Mouse (Mus musculus): ENCODE data around the gene Hpse2. TPM values are rescaled to one million over a fixed set of nuclear protein-coding genes. Genes with fewer than 3 reads are reported as not detected.

Gene Hpse2
- total RNA-seq, 2 experiments from 2014 or later = 0.75 to 1.0 TPM

DNA sequence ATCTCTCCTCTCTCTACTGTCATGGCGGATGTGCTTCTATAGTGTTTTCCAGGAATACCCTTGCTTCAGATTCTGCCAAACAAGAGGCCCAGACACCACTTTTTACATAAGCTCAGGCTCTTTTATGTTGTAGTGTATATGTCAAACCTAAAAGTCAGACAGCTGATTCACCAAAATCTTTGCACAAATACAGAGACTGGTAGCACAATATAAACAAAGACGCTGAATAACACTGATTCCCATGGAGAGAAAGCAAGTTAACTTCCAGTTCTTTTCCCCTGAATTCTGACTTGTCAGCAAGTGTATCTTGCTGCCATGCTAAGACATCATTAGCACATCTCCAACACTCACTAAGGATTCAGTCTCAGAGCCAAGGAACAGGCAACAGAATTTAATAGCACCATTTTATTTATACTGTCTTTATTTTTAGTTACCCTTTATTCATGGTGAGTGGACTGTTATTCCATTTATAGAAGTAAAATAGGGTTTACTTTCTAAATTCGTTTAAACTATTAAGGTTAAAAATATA lies 212.7 kb downstream of the Hpse2 start:
- DNase-seq (ENCODE audit: low spot score in 2 of 2) = no peak

DNA sequence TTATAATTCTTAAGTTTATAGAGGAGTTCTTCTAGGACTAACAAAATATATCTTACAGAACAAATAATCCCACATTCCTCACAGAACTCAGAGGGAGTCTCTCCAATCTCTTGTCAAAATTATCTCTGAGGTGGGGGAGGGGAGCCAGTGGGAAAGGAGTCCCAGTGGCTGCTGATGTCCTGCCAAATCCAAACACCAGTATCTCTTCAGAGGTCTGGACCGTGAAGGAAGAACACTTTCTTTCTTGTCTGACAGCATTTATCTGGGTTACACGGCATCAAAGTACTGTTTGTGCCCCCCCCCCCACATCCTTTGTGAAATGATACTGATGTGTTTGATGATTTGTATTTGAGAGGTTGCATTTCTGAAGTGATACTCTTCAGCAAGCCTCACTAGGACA lies 213.3 kb downstream of the Hpse2 start:
- DNase-seq (ENCODE audit: low spot score in 2 of 2) = no peak

DNA sequence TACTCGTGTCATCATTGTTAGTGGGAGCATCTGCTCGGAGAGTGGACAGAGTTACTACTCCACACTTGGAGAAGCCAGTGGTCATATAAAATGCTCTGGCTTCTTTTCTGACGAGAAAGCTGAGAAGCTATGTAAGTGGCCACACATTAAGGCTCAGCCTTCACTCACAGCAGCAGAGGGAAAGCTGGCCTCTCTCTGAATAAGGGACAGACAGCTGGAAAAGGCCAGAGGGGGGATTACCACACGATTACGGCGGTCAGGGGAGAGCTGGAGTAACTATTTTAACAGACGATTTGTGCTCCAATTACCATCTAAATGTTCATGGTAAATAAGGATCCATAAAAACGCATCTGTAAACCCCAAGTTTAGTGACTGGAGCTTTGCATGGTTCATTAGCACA lies 232.1 kb downstream of the Hpse2 start:
- DNase-seq (ENCODE audit: low spot score in 2 of 2) = no peak

DNA sequence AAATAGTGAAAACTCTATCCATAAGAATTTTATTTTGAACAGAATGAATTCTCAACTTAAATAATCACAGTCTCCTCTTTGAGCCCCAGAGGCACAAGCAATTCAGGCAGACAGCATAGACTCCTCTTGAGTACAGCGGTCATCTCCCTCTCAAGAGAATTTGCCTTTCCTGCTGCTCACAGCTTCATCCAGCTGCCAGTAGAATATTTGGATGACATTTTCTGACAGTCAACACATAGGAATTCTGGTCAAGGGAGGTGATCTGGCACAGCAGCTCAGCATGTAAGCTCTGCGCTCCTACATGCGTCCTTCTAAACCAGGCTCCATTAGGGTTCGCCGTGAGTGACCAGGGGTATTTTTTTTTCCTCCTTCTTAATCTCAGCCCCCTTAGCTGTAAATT lies 232.6 kb downstream of the Hpse2 start:
- no peak for DNase-seq (ENCODE audit: low spot score in 2 of 2)

DNA sequence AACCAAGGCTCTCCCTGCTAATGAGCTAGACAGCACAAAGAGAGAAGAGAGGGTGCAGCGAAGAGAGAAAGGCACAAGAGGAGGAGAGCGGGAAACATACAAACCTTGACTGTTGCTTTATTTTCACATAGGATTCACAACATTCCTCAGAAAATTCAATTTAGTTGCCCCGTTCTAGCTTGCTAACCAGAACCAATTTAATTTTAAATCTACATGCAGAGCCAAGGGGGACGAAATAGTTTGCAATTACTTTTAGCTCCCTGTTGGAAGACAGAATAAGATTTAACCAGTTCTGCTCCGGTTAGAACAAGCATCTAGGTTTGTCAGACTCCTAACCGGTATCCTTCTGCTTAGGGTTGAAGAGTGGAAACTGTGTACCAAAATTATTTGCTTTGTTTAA lies 240.3 kb downstream of the Hpse2 start:
- DNase-seq (ENCODE audit: low spot score in 2 of 2) = no peak

DNA sequence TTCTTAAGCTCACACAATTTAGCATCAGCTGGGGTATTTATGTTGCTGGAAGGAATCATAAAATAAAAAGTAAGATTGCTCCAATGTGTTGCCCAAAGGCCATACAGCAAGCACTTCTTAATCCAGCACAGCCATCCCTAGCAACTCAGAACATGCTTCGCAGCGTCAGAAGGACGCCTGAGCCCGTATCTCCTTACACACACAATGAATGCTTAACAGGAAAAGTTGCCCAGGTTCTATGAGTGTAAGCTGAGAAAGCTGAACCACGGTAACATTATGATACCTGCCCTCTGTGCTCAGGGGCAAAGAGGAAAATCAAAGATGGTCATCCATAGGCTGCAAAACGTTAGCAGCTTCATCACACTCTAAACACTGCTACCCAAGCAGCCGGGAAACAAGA lies 241.3 kb downstream of the Hpse2 start:
- DNase-seq (ENCODE audit: low spot score in 2 of 2) = no peak

DNA sequence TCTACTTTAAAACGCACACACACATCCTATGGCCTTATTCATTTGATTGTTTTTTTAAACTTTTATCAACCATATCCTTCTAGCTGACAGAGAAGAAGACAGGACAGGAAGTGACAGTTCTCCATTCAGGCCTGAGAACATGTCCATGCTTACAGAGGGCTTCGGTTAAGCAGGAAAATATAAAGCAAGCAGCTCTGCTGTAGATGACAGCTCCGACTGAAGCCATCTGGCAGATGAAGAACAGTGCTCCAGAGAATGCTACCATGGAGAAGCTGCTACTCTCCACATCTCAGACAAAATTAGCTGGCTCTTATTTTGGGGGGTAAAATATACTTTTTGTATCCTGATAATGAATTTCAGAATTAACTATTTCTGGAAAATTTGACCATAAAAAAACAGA lies 246.5 kb downstream of the Hpse2 start:
- no peak for DNase-seq (ENCODE audit: low spot score in 2 of 2)

DNA sequence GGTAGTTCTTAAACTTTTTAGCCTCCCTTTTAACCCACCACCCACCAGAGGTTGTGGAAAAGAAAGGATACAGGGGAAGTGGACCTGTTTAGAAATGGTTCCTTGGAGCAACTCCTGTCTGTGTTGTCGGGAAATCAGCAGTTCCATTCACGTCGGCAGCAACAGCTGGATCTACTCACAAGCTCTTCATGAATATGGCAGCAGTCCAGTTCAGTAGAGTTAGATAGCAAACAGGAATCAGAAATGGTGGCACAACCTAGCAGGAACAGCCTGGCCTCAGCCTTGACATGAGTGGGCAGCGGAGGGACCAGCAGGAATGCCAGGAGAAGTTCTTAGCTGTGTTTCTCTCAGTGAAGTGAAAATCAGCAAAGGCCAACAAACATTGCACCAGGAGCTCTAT lies 278.4 kb downstream of the Hpse2 start:
- no peak for DNase-seq (ENCODE audit: low spot score in 2 of 2)

DNA sequence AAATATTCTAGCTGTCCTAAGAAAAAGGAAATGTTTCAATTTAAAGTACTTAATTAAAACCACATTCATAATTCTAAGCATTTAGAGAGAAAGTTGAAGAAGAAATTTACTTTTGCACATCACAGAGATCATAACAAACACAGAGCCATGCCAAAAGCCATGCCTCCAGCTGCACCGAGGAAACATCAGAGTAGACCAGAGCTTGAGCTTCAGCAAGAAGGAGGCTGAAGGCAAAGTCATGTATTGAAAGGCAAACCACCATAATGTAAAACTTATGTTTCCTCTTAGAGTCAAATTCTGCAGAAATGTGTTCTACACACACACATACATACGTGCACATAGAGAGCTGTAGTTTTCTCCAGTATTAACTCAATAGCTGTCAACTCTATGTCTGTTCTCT lies 291.2 kb downstream of the Hpse2 start:
- DNase-seq (ENCODE audit: low spot score in 2 of 2) = no peak

DNA sequence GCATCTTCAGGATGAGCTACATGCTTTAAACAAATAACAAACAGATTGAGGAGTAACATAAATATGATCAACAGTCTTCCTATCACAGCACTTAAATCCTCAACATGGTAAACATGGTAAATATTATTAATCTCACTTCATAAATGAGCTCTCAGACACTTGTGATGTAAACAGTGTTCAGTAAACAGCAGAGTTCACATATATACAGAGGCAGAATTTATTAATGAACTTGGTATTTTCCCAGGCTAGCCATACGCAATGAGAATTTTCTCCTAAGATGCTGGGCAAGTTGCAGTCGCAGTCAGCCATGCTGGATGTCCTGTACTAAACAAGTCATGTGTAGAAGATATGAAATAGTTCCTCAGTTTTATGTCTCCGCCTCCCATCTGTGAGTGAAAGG lies 300.9 kb downstream of the Hpse2 start:
- DNase-seq (ENCODE audit: low spot score in 2 of 2) = no peak

DNA sequence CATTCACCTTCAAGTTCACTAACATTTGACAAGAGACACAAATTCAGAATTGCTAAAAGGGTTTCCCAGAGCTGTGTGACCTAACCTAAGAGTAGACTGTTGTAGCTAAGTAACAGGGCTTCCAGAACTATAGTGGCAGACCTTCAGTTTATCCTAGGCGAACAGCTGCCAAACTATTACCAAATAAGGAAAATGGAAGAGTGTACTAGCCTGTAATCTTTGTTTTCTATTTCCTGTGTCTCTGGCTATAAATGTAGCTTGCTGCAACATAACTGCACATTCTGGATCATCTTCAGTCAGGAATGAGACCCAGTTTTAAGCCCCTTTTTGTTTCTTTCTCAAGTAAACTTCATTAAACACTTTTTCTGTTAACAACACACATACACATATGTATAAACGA lies 324.0 kb downstream of the Hpse2 start:
- DNase-seq (ENCODE audit: low spot score in 2 of 2) = no peak

DNA sequence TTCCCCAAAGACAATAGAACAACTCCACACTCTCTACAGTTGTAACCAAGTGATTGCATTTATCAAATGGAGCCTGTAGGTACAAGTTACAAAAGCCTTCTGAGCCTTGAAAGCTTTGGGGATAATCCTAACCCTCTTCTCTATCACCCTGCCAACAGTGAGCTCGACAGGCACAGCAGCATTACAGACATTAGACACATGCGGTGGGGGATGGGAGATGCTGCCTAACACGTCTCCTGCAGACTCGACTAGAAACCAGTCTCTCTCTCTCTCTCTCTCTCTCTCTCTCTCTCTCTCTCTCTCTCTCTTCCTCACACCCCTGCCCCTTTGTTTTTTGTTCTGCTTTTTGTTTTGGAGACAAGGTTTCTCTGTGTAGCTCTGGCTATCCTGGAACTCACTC lies 343.6 kb downstream of the Hpse2 start:
- no peak for DNase-seq (ENCODE audit: low spot score in 2 of 2)

DNA sequence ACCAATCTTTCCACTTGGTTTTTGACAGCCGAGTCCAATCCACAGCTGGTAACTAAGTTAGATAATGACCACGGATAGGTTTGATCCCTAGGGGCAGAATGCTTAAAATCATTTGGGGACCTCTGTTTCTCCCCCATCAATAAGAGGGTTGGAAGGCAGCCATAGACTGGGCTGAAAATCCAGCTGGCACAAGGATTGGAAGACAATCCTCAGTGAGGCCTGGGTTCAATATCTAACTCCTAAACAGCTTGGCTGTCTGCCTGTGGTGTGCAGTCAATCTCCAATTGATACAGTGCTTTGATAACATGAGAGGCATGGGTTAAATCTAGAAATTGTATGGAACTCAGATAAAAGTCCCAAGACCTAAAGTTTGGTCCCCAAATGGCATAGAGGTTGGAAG lies 345.4 kb downstream of the Hpse2 start:
- no peak for DNase-seq (ENCODE audit: low spot score in 2 of 2)

DNA sequence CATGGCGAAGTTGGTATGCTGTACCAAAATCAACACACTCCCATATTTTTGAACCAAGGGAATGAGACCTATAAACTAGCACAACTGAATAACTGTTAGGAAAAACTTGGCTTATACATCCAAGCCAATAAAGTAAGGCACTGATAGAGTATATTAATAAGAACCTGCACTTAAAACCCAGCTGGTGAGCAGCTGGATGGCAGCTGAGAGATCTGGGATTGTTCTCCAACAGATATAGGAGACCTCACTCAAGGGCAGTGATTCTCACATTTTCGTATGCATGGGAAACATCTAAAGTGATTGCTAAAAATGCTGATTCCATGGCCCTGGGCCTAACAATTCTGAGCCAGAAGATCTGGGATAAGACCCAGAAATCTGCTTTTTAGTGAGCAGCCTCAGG lies 345.9 kb downstream of the Hpse2 start:
- DNase-seq (ENCODE audit: low spot score in 2 of 2) = no peak

DNA sequence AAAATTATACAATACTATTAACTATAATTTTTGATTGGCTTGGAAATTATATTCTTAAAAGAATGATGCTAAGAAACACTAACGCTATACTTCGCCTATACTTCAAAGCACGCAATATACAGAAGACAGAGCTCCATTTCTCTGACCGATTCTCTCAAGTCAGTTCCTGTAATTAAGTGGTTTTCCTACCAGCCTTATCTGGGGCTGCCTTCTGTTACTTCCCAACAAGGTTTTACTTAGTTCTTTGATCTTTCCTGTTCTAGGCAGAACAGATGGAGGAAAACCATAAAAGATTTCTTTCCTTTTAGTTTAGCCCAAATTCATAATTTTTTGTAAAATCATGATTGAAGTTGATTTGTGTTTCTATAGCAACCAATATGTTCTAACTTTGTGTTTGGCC lies 351.8 kb downstream of the Hpse2 start:
- DNase-seq (ENCODE audit: low spot score in 2 of 2) = no peak

DNA sequence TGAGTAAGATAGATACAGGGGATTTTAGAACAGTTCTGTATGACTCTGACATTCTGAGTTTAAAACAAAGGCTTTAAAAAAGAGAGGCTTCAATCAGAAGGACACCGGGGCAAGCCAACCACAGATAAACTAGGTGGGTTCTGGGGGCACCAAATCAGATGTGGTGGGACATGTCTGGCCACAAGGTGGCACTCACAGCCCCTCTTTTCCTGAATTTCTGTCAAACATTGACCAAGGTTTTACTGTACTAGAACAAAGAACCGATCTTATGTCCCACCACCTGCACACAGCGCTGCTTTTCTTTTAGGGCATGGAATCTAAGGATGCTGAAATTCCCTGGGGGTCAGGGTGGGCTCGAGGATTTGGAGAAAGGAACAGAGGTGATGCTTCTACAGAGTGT lies 360.9 kb downstream of the Hpse2 start:
- DNase-seq (ENCODE audit: low spot score in 2 of 2) = peak; percentile 69 to 70

DNA sequence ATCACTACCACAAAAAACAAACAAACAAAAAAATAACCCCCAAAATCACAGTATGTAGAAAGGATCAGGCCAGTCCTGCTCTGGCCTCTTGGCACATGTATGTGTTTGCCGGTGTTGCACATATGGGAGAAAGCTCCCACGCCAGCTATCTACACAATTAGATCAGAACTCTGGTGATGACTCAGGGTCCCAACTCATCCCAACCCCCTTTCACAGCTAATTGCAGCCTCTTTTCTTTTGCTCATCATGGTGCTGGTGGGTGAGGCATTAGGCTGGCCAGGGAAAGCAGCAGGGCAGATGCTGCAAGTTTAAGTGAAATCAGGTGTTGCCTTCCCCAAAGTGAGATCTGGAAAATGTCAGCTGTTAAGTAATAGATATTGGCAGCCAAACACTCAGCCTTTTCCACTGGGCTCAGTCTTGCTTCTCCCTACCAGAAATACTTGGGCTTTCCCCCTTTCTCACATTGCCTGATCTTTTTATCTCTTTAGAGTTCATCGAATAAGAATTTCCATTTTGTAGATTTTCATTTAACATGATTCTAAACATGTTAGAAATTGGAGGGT lies 365.5 kb downstream of the Hpse2 start:
- no peak for DNase-seq (ENCODE audit: low spot score in 2 of 2)

DNA sequence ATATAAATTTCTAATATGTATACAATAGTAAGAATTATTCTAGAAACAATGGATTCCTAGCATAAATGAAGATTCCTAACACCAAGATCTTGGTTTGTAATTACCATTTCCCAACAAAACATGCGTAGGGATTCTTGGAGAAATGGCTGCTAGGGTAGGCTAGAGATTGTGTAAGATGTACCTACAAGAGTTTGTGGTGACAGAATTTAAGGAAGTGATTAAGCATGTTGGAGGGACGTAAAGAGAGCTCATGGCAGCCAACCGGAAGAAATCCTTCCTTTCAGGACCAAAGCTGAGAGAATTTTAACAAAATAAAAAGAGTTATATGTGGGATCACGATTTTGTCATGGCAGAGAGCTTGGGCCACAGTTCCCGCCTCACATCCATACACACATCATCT lies 369.4 kb downstream of the Hpse2 start:
- DNase-seq (ENCODE audit: low spot score in 2 of 2) = no peak

DNA sequence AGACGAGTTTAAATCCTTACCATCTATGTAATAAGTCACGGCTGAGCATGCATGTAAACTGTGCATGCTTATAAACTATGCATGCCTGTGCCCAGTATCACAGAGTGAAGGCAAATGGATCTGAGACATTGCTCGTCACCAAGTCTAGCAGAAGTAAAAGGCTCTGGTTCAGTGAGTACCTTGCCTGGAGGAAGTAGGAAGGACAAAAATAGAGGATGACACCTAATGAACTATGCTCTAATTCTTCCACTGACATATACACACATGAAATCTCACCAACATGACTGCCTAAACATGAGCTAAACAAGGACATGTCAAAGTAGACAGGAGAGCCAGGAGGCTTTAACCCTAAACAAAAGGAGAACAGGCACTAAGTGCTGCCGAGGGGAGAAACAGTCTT lies 391.7 kb downstream of the Hpse2 start:
- DNase-seq (ENCODE audit: low spot score in 2 of 2) = no peak

DNA sequence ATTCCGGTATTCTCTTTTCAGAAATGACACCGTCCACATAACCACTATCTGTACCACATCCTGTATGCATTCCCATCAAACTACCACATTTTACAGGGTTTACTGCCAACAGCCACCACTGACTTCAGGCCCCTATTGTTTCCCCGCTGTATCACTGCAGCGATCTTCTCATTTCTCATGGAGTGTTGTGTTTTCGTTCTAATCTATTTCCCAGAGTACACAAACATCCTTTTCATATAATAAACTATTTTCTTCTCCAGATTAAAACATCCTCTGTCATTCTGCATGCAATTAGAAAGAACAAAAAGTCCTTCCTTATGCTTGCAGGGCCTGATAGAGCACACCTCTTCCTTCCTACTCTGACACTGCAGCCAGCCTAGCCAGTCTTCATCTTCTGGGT lies 399.3 kb downstream of the Hpse2 start:
- no peak for DNase-seq (ENCODE audit: low spot score in 2 of 2)

DNA sequence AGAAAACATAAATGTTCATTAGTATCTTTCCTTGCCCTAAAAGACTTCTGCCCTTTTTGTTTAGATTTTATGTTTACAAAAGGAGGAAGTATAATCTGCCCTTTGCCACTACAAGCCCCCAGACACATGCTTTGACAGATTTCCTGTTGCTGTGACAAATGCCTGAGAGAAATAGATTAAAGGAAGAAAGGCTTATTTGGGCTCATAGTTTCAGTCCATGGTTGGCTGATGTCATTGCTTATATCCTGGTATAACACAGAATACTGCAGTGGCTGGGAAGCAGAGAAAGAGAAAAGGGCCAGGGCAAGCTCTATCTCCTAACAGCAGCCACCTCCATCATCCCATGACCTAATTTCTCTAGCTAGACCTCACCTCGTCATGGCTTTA lies 401.8 kb downstream of the Hpse2 start:
- no peak for DNase-seq (ENCODE audit: low spot score in 2 of 2)

DNA sequence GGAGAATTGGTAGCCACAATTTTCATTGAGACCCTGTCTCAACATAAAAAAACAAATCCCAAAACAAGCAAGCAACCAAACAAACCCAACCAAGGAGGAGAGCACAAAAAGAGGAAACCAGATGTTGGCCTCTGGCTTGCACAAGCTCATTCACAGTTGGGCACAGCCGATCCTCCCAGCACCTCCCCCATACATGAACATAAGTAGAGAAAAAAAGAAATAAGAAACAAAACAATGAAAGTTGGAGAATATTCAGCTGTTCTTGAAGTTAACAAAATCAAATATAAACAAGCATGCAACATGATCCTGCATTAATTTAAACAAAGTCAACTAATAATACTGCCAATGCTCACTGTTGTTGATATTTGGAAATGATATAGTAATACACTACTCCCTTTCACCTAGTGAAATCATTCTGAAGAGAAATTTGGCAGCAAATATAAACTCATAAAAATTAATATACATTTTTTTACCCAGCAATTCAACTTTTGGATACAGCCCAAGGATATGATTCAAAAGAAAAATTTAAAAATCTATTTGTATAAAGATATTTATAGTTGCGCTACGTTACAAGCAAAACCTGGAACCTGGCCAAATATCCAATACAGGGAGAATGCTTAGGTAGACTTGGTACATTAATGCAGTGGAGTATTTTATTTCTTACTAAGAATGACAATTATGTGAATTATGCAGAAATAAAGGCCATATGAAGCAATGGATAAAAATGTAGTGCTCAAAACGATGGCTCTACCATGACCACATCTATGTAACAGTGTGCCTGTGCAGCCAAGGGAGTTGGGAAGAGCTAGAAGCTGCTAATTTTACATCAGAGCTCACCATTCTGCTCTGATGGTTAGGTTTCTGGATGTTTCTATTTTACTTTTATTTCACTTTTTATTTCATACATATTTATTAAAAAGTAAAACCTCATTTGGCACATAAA lies 402.5 kb downstream of the Hpse2 start:
- DNase-seq (ENCODE audit: low spot score in 2 of 2) = no peak

DNA sequence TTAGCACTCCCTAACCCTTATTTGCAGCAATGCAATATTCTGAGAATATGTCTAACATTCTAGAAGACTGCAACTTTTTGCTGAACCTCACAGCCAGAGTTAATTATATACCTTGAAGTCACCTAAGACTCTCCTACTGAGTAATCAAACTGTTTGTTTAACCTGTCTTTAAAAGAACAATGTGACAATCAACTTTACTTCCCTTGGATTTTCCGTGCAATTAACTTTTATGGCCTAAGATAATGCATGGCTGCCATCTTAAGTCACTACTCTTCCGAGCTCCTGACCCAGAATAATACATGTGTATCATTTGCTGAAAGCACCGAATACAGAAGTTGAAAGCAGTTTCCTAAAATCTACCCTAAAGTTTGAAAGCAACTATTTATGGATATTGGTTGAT lies 407.6 kb downstream of the Hpse2 start:
- DNase-seq (ENCODE audit: low spot score in 2 of 2) = no peak

All from layer of hippocampus, postnatal 10 days (tissue).